Comparison of ENCODE assay signal across 24 mouse cellular contexts in the genomic region with DNA sequence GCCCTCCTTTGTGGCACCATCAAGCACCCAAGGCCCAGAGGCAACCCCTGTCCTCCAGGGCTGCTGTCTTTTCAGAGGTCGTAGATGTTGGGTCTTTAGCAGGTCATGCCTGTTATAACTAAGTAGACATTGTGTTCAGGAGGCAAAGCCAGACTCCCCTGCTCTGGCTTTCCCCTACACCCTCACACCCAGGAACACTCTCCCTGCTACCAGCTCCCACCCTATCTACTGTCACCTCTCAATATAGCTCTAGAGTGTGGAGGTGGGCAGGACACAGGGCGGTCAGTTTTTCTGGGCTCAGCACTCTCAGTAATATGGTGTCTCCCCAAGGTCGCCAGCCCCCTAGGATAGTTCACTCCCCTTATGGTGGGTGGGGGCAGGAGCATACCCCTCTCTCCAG. TPM values are rescaled to one million over a fixed set of nuclear protein-coding genes. Genes with fewer than 3 reads are reported as not detected.
DNase-seq lines count a peak whose midpoint lies in the region; ATAC-seq and TF ChIP-seq lines count a peak whose summit lies in the region.
"Had no signal": no experiment of that assay in that cellular context is flagged by ENCODE, and none has a peak within 500 bp of the region (broad histone marks: within the 10 kb centered on the region; RNA-seq: fewer than 3 reads in every experiment).

No protein-coding gene starts in this region.

- WGBS in heart, embryonic 13.5 days = 36% methylated on average over 3 of the region's 3 CpGs
- 43% methylated on average over 3 of the region's 3 CpGs for WGBS in heart, postnatal 0 days

- TF ChIP-seq EP300 in heart, postnatal 0 days (IDR thresholded peaks at IDR 0.05; ENCODE audit: low read depth) = no peak

- H3K27me3 ChIP-seq in heart, embryonic 13.5 days (replicated peaks) = no peaks in the 10 kb centered on the region; the same call in 1 of the 2 replicates
- H3K27me3 ChIP-seq in heart, postnatal 0 days (ENCODE audit: control insufficient read depth, insufficient read depth, low read length) = no peaks in the 10 kb centered on the region
- H3K27me3 ChIP-seq: forebrain, embryonic 13.5 days had no signal

- peaks cover 58% of the 10 kb centered on the region for H3K4me1 ChIP-seq in heart, embryonic 13.5 days
- no peaks in the 10 kb centered on the region for H3K4me1 ChIP-seq in heart, postnatal 0 days (ENCODE audit: control insufficient read depth, insufficient read depth)
- H3K4me1 ChIP-seq: forebrain, embryonic 13.5 days had no signal

- H3K9ac ChIP-seq in heart, embryonic 13.5 days = peak overlapping the region; percentile 54
- H3K9ac ChIP-seq in heart, postnatal 0 days (replicated peaks; ENCODE audit: low read depth, low read length) = peak overlapping the region; percentile 77
- H3K9ac ChIP-seq: forebrain, embryonic 13.5 days; forebrain, postnatal 0 days had no signal

- peaks cover 50% of the 10 kb centered on the region for H3K36me3 ChIP-seq in heart, embryonic 13.5 days
- H3K36me3 ChIP-seq in heart, postnatal 0 days (replicated peaks; ENCODE audit: control insufficient read depth, insufficient read depth, low read length) = peaks cover 50% of the 10 kb centered on the region
- H3K36me3 ChIP-seq: embryonic facial prominence, embryonic 10.5 days had no signal

- H3K4me2 ChIP-seq in heart, embryonic 13.5 days = peak overlapping the region; percentile 70
- H3K4me2 ChIP-seq in heart, postnatal 0 days (ENCODE audit: low read depth, low read length) = peak overlapping the region; percentile 57
- H3K4me2 ChIP-seq: forebrain, embryonic 13.5 days had no signal

- H3K27ac ChIP-seq in heart, embryonic 13.5 days (replicated peaks) = peak overlapping the region; percentile 90
- peak overlapping the region; percentile 96 for H3K27ac ChIP-seq in heart, postnatal 0 days (ENCODE audit: low read depth)
- H3K27ac ChIP-seq: embryonic facial prominence, embryonic 10.5 days; forebrain, embryonic 13.5 days had no signal

- H3K9me3 ChIP-seq in heart, embryonic 13.5 days = no peaks in the 10 kb centered on the region
- no peaks in the 10 kb centered on the region for H3K9me3 ChIP-seq in heart, postnatal 0 days (replicated peaks; ENCODE audit: control insufficient read depth, low read length)
- H3K9me3 ChIP-seq: embryonic facial prominence, embryonic 10.5 days; forebrain, embryonic 13.5 days had no signal

- ATAC-seq in heart, embryonic 13.5 days (ENCODE audit: extremely low read depth, insufficient number of reproducible peaks, low FRiP score, low TSS enrichment) = no peak
- peak; percentile 34 for ATAC-seq in heart, postnatal 0 days (ENCODE audit: insufficient read depth, low read depth)
- ATAC-seq: forebrain, embryonic 13.5 days; forebrain, postnatal 0 days; hindbrain, embryonic 16.5 days; inflammation-experienced regulatory T-cells, adult 6 months had no signal

- TF ChIP-seq CTCF in heart, postnatal 0 days (IDR thresholded peaks at IDR 0.05; ENCODE audit: low read depth) = no peak

- no peak overlapping the region for H3K4me3 ChIP-seq in heart, embryonic 13.5 days
- peak overlapping the region; percentile 52 for H3K4me3 ChIP-seq in heart, postnatal 0 days (ENCODE audit: low read depth, low read length)
- H3K4me3 ChIP-seq: embryonic facial prominence, embryonic 10.5 days; forebrain, embryonic 13.5 days had no signal

- peak; percentile 52 for DNase-seq in heart, adult 8-10 months (ENCODE audit: low spot score)
- peak; percentile 66 to 68 for DNase-seq in heart, adult 9 months (ENCODE audit: low spot score in 2 of 2)
- peak; percentile 88 for DNase-seq in heart, postnatal 0 days (ENCODE audit: low spot score)
- no peak for DNase-seq in kidney, adult 9 months
- no peak for DNase-seq in urinary bladder, postnatal 36 days (ENCODE audit: low spot score in 2 of 2)
- DNase-seq in right cerebral cortex, postnatal 4 days = no peak
- DNase-seq: adrenal gland, adult 2 months; adrenal gland, postnatal 25 days; cerebellum, adult 18-20 months; cerebellum, adult 9-11 months; forebrain, postnatal 0 days; gastrocnemius, postnatal 14 days; kidney, adult 11 months had no signal

RNA-seq across cellular contexts. Expression of a gene that starts 1.1 kb away (rescaled TPM):
- over 10,000 TPM; 18,156 to 23,973 (median 22,335) TPM for total RNA-seq in heart, adult 8-10 months (2022)
- polyA plus RNA-seq in heart, embryonic 13.5 days (2015; fragmentation: Nextera tagmentation; extraction: Ambion mirVana) = 1,796 and 1,858 TPM in 2 replicates
- total RNA-seq in heart, postnatal 0 days (2014; rRNA removed; ENCODE audit: low replicate concordance) = 3,860 and 3,976 TPM in 2 replicates
- polyA plus RNA-seq in heart, postnatal 0 days (2015; fragmentation: Nextera tagmentation; extraction: Ambion mirVana) = 8,242 and 9,737 TPM in 2 replicates
- total RNA-seq: adrenal gland, adult 2 months; adrenal gland, postnatal 25 days had no signal
- polyA plus RNA-seq: adrenal gland, adult 2 months; gonadal fat pad, adult 2 months; inflammation-experienced regulatory T-cells, adult 6 months had no signal

RNA-seq across cellular contexts. Expression of a gene that starts 8.9 kb away (rescaled TPM):
- total RNA-seq in heart, adult 8-10 months (2022) = not detected
- not detected in 2 replicates for polyA plus RNA-seq in heart, embryonic 13.5 days (2015; fragmentation: Nextera tagmentation; extraction: Ambion mirVana)
- not detected in 2 replicates for total RNA-seq in heart, postnatal 0 days (2014; rRNA removed; ENCODE audit: low replicate concordance)
- not detected in 2 replicates for polyA plus RNA-seq in heart, postnatal 0 days (2015; fragmentation: Nextera tagmentation; extraction: Ambion mirVana)
- total RNA-seq: adrenal gland, adult 2 months; adrenal gland, postnatal 25 days; ES-E14; forebrain, postnatal 0 days; gastrocnemius, adult 18-20 months; gastrocnemius, postnatal 14 days had no signal
- polyA plus RNA-seq: adrenal gland, adult 2 months; embryonic facial prominence, embryonic 10.5 days; embryonic facial prominence, embryonic 14.5 days; forebrain, embryonic 13.5 days; forebrain, postnatal 0 days; gonadal fat pad, adult 2 months; hindbrain, embryonic 11.5 days; hindbrain, embryonic 16.5 days; inflammation-experienced regulatory T-cells, adult 6 months; kidney, embryonic 14.5 days had no signal

RNA-seq across cellular contexts. Expression of a gene that starts 26.6 kb away (rescaled TPM):
- total RNA-seq in heart, adult 8-10 months (2022) = 1,000 to 10,000 TPM; 1,453 to 2,519 (median 2,136) TPM
- 3,662 and 3,747 TPM in 2 replicates for polyA plus RNA-seq in heart, embryonic 13.5 days (2015; fragmentation: Nextera tagmentation; extraction: Ambion mirVana)
- total RNA-seq in heart, postnatal 0 days (2014; rRNA removed; ENCODE audit: low replicate concordance) = 4,273 and 4,731 TPM in 2 replicates
- 1,026 and 1,537 TPM in 2 replicates for polyA plus RNA-seq in heart, postnatal 0 days (2015; fragmentation: Nextera tagmentation; extraction: Ambion mirVana)
- total RNA-seq: adrenal gland, adult 2 months; adrenal gland, postnatal 25 days had no signal
- polyA plus RNA-seq: adrenal gland, adult 2 months; inflammation-experienced regulatory T-cells, adult 6 months had no signal

RNA-seq across cellular contexts. Expression of a gene that starts 31.8 kb away (rescaled TPM):
- 1 to 10 TPM in 1 of 4 experiments, under 1 TPM in 1, not detected in 2; 0.41 to 1.2 TPM for total RNA-seq in heart, adult 8-10 months (2022)
- polyA plus RNA-seq in heart, embryonic 13.5 days (2015; fragmentation: Nextera tagmentation; extraction: Ambion mirVana) = 0.49 and 0.98 TPM in 2 replicates
- 3.1 and 8.1 TPM in 2 replicates for total RNA-seq in heart, postnatal 0 days (2014; rRNA removed; ENCODE audit: low replicate concordance)
- 0.34 and 0.85 TPM in 2 replicates for polyA plus RNA-seq in heart, postnatal 0 days (2015; fragmentation: Nextera tagmentation; extraction: Ambion mirVana)
- total RNA-seq: ES-E14 had no signal
- polyA plus RNA-seq: inflammation-experienced regulatory T-cells, adult 6 months had no signal

RNA-seq across cellular contexts. Expression of a gene that starts 35.4 kb away (rescaled TPM):
- not detected for total RNA-seq in heart, adult 8-10 months (2022)
- not detected in 2 replicates for polyA plus RNA-seq in heart, embryonic 13.5 days (2015; fragmentation: Nextera tagmentation; extraction: Ambion mirVana)
- not detected in 2 replicates for total RNA-seq in heart, postnatal 0 days (2014; rRNA removed; ENCODE audit: low replicate concordance)
- 0.11 TPM in 1 of 2 replicates, not detected in the other for polyA plus RNA-seq in heart, postnatal 0 days (2015; fragmentation: Nextera tagmentation; extraction: Ambion mirVana)
- total RNA-seq: adrenal gland, adult 2 months; adrenal gland, postnatal 25 days; gastrocnemius, adult 18-20 months; gastrocnemius, postnatal 14 days had no signal
- polyA plus RNA-seq: embryonic facial prominence, embryonic 10.5 days; gonadal fat pad, adult 2 months; hindbrain, embryonic 11.5 days; inflammation-experienced regulatory T-cells, adult 6 months; kidney, embryonic 14.5 days had no signal

Comparison
In these comparisons a context has a peak if more than half of its experiments do, and no peak if none do; other contexts are left out.
1. DNase-seq: peak in heart, adult 8-10 months (single experiment), heart, adult 9 months (2 of 2) and heart, postnatal 0 days (single experiment); none in kidney, adult 9 months (single experiment), urinary bladder, postnatal 36 days (0 of 2) and right cerebral cortex, postnatal 4 days (single experiment).